Mouse (Mus musculus) layer of hippocampus, postnatal 25 days (tissue): ENCODE measurements around the gene Ccna1. TPM values are rescaled to one million over a fixed set of nuclear protein-coding genes. Genes with fewer than 3 reads are reported as not detected.
A peak's percentile ranks its signal among the peaks of the same experiment; 100 is the strongest.

Experiments
- DNase-seq, 2 experiments: peaks; one replicate each; pipeline ENCODE4 v3.0.0; 2022; ENCODE audit warnings: mixed read lengths in 2 of 2, low spot score in 1 of 2; ENCODE audit errors: extremely low spot score in 1 of 2
- total RNA-seq, 2 experiments: library from RNA; stranded (reverse); gene quantifications; 2 replicates each; pipeline ENCODE4 v1.2.3; 2021

Gene Ccna1
- total RNA-seq: 1 to 10 TPM; 2.0 to 3.1 TPM

GRCm38 (mm10) chr3:55055038-55055746 lies at the start of gene Ccna1:
TSS of gene Ccna1 (minus strand) at chr3:55055501.
- DNase-seq: peak; percentile 57 to 62

GRCm38 (mm10) chr3:55101092-55101491 lies 45.8 kb upstream of the Ccna1 start:
- DNase-seq: no peak

- no peak for DNase-seq
Measured at GRCm38 (mm10) chr3:55098990-55099389, 43.7 kb upstream of the Ccna1 start.

GRCm38 (mm10) chr3:55098014-55098413 lies 42.7 kb upstream of the Ccna1 start:
- no peak for DNase-seq

- no peak for DNase-seq
Measured at GRCm38 (mm10) chr3:55097186-55097585, 41.9 kb upstream of the Ccna1 start.

- no peak for DNase-seq
Measured at GRCm38 (mm10) chr3:55096655-55097005, 41.3 kb upstream of the Ccna1 start.

GRCm38 (mm10) chr3:55095968-55096654 lies 40.8 kb upstream of the Ccna1 start:
- DNase-seq: peak in 1 of 2 experiments; percentile 31

- no peak for DNase-seq
Measured at GRCm38 (mm10) chr3:55093161-55093560, 37.9 kb upstream of the Ccna1 start.

GRCm38 (mm10) chr3:55089291-55089690 lies 34.0 kb upstream of the Ccna1 start:
- DNase-seq: no peak

- DNase-seq: no peak
Measured at GRCm38 (mm10) chr3:55088843-55089242, 33.5 kb upstream of the Ccna1 start.

- DNase-seq: no peak
Measured at GRCm38 (mm10) chr3:55088359-55088758, 33.1 kb upstream of the Ccna1 start.

- no peak for DNase-seq
Measured at GRCm38 (mm10) chr3:55087360-55087759, 32.1 kb upstream of the Ccna1 start.

GRCm38 (mm10) chr3:55086948-55087347 lies 31.6 kb upstream of the Ccna1 start:
- no peak for DNase-seq

GRCm38 (mm10) chr3:55085716-55086115 lies 30.4 kb upstream of the Ccna1 start:
- DNase-seq: no peak

GRCm38 (mm10) chr3:55084781-55085180 lies 29.5 kb upstream of the Ccna1 start:
- DNase-seq: no peak

- peak; percentile 57 to 78 for DNase-seq
Measured at GRCm38 (mm10) chr3:55080055-55080454, 24.8 kb upstream of the Ccna1 start.

- no peak for DNase-seq
Measured at GRCm38 (mm10) chr3:55079619-55080018, 24.3 kb upstream of the Ccna1 start.

GRCm38 (mm10) chr3:55078233-55078632 lies 22.9 kb upstream of the Ccna1 start:
- no peak for DNase-seq

- DNase-seq: no peak
Measured at GRCm38 (mm10) chr3:55075294-55075648, 20.0 kb upstream of the Ccna1 start.

GRCm38 (mm10) chr3:55074576-55075293 lies 19.4 kb upstream of the Ccna1 start:
- DNase-seq: no peak

GRCm38 (mm10) chr3:55067791-55068434 lies 12.6 kb upstream of the Ccna1 start:
- peak in 1 of 2 experiments; percentile 32 for DNase-seq
